Mouse (Mus musculus) stomach, embryonic 16.5 days (tissue): Measurements from ENCODE around the gene Amot. TPM values are rescaled to one million over a fixed set of nuclear protein-coding genes. Genes with fewer than 3 reads are reported as not detected.

Source experiments
- ATAC-seq: fragments of 200-750 bp; cut with Nextera tagmentation; 2 replicates; pipeline ENCODE4 v1.8.0; 2017; ENCODE audit warnings: moderate number of reproducible peaks, moderate TSS enrichment; ENCODE audit not compliant: insufficient read depth, low FRiP score
- H3K27ac ChIP-seq: fragments of 300-500 bp; sonication (generic); 2 replicates; pipeline ENCODE4 v1.5.1; 2014; ENCODE audit warnings: low read length
- H3K27me3 ChIP-seq: fragments of 300-500 bp; sonication (generic); 2 replicates; pipeline ENCODE4 v1.6.1; 2014; ENCODE audit warnings: low read length, control low read depth, mixed read lengths; ENCODE audit not compliant: control insufficient read depth, insufficient read depth
- H3K36me3 ChIP-seq: fragments of 300-500 bp; sonication (generic); 2 replicates; pipeline ENCODE4 v1.6.1; 2014; ENCODE audit warnings: low read length; ENCODE audit not compliant: control insufficient read depth, insufficient read depth
- H3K4me1 ChIP-seq: fragments of 300-500 bp; sonication (generic); 2 replicates; pipeline ENCODE4 v1.6.1; 2014; ENCODE audit warnings: low read length, control low read depth, mixed read lengths; ENCODE audit not compliant: control insufficient read depth, insufficient read depth
- H3K4me2 ChIP-seq: fragments of 300-500 bp; sonication (generic); 2 replicates; pipeline ENCODE4 v1.6.1; 2014; ENCODE audit warnings: low read depth, low read length, mixed read lengths
- H3K4me3 ChIP-seq: fragments of 300-500 bp; sonication (generic); replicated peaks from 2 replicates; pipeline ENCODE4 v1.5.1; 2014; ENCODE audit warnings: mild to moderate bottlenecking, low read length
- H3K9ac ChIP-seq: fragments of 300-500 bp; sonication (generic); 2 replicates; pipeline ENCODE4 v1.6.1; 2014; ENCODE audit warnings: low read length
- H3K9me3 ChIP-seq: fragments of 300-500 bp; sonication (generic); replicated peaks from 2 replicates; pipeline ENCODE4 v1.6.1; 2016; ENCODE audit warnings: low read length, control low read depth; ENCODE audit not compliant: control insufficient read depth
- WGBS: fragments of 180-500 bp; shearing (Covaris S2); extraction: QIAGEN DNeasy Blood & Tissue Kit; methylation state at CpG from one replicate; pipeline ENCODE4 v1.1.7; 2014; 5-methylcytosine and 5-hydroxymethylcytosine counted together
- polyA plus RNA-seq: library from polyadenylated mRNA; unstranded; fragments of >200 nt; fragmentation: Nextera tagmentation; extraction: Ambion mirVana; gene quantifications from 2 replicates; pipeline ENCODE4 v1.2.1, GENCODE M21; 2015

The Amot gene
- polyA plus RNA-seq, 1 experiment from 2014 or later = 12.0 TPM

DNA sequence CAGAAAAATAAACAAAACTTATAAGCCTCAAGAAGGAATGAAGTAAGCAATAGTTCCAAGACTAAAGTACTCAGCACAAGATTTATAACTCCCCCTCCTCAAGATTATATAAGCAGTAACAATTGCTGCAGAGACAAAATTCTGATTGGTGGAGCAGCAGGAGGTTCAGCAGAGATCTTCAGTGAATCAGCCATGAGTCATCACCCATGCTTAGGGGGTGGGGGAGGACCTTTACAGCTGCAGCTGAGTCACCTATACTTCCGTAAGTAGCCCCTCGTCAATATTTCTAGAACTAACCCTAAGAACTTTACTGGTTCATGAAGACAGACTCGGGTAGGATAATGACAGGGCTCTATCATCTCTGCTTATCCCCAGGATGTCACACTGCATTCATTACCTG is 43.6 kb downstream of the Amot start:
- Histone ChIP-seq H3K36me3 (no peaks in the 10 kb centered on the region), H3K4me1 (no peaks in the 10 kb centered on the region), H3K4me2 (no peak overlapping the region), H3K27me3 (no peaks in the 10 kb centered on the region), H3K4me3 (no peak overlapping the region), H3K9me3 (no peaks in the 10 kb centered on the region), H3K27ac (no peak overlapping the region), H3K9ac (no peak overlapping the region)
- 68% methylated on average over 3 of the region's 3 CpGs for WGBS
- no peak for ATAC-seq

DNA sequence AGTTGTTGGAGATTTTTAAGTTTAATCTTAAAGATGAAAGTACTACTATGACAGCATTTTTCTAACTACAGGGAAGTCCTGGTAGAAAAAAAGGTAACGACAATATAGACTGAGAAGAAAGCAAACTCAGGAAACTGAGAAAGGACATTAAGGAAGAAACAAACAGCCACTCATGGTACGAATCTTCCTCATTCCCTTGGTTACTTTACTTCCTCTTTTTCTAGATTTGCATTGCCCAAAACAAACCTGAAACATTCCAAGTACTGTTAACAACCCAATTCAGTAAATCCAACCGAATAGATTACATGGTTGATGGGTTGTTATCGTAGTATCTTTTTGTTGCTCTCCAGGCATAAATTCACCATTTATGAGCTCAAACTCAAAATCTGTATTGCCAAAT is 48.7 kb downstream of the Amot start:
- Histone ChIP-seq H3K9ac (no peak overlapping the region), H3K36me3 (no peaks in the 10 kb centered on the region), H3K27ac (no peak overlapping the region), H3K4me2 (no peak overlapping the region), H3K4me1 (no peaks in the 10 kb centered on the region), H3K9me3 (no peaks in the 10 kb centered on the region), H3K27me3 (no peaks in the 10 kb centered on the region), H3K4me3 (no peak overlapping the region)
- ATAC-seq = no peak
- 86% methylated on average over 4 of the region's 4 CpGs for WGBS

DNA sequence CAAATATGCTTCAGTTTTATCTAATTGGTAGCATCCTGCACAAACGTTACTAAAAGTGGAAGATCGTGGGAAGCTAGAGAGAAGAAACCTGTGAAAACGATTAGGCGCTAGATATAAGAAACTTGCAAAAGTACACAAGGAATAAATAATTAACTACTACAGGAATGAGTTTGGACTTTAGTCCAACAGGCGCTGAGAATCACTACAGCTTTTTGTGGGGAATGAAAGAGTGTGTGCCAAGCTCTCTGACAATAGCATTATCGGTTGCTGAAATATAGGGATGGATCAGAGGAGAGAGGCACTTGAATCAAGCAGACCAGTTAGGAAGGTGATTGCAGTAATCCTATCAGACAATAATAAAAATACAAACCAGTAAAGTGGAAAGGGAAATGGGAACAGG is 49.4 kb downstream of the Amot start:
- H3K9ac ChIP-seq = no peak overlapping the region
- no peaks in the 10 kb centered on the region for H3K9me3 ChIP-seq
- no peaks in the 10 kb centered on the region for H3K4me1 ChIP-seq
- WGBS = 70% methylated on average over 6 of the region's 6 CpGs
- no peak overlapping the region for H3K4me3 ChIP-seq
- H3K4me2 ChIP-seq = no peak overlapping the region
- no peaks in the 10 kb centered on the region for H3K36me3 ChIP-seq
- no peak for ATAC-seq
- H3K27me3 ChIP-seq = no peaks in the 10 kb centered on the region
- no peak overlapping the region for H3K27ac ChIP-seq

DNA sequence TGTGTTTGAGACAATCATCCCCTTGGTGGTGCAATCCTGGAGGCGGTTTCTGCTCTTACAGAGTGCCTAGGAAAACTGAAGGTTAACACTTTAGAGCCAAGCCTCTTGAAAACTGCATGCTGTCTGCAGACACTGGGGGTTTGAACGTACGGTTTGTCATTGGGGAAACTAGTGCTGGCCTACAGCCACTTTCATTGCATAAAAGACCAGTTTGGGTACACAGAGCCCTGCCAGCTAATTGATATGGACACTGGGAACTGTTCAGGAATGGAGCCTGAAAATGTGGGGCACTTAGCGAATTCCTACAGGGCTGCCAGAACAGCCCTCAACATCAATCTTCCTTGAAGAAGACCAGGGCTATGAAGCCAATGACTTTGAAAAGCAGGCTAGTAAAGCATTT is 50.2 kb downstream of the Amot start:
- no peak overlapping the region for H3K9ac ChIP-seq
- H3K9me3 ChIP-seq = no peaks in the 10 kb centered on the region
- H3K4me1 ChIP-seq = no peaks in the 10 kb centered on the region
- ATAC-seq = no peak
- no peak overlapping the region for H3K4me3 ChIP-seq
- no peak overlapping the region for H3K27ac ChIP-seq
- no peaks in the 10 kb centered on the region for H3K27me3 ChIP-seq
- no peak overlapping the region for H3K4me2 ChIP-seq
- WGBS = 60% methylated on average over 4 of the region's 4 CpGs
- H3K36me3 ChIP-seq = no peaks in the 10 kb centered on the region

DNA sequence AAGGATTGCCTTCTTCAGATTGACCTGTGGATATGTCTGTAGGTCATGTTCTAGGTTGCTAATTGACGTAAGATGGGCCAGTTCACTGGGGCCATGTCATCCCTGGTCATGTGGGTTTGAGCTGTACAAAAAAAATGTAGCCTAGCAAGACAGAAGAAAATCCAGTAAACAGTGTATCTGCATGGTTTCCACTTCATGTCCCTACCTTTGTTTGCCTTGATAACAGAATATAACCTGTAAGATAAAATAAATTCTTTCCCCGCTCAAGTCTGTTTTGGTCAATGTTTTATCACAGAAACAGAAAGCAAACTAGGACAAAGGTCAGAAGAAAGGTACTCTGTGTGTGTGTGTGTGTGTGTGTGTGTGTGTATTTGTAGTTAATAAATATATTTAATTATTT is 63.5 kb downstream of the Amot start:
- Histone ChIP-seq H3K36me3 (no peaks in the 10 kb centered on the region), H3K9me3 (no peaks in the 10 kb centered on the region), H3K9ac (no peak overlapping the region), H3K27ac (no peak overlapping the region), H3K4me2 (no peak overlapping the region), H3K27me3 (no peaks in the 10 kb centered on the region), H3K4me1 (no peaks in the 10 kb centered on the region), H3K4me3 (no peak overlapping the region)
- 83% methylated on average over 2 of the region's 2 CpGs for WGBS
- ATAC-seq = no peak

DNA sequence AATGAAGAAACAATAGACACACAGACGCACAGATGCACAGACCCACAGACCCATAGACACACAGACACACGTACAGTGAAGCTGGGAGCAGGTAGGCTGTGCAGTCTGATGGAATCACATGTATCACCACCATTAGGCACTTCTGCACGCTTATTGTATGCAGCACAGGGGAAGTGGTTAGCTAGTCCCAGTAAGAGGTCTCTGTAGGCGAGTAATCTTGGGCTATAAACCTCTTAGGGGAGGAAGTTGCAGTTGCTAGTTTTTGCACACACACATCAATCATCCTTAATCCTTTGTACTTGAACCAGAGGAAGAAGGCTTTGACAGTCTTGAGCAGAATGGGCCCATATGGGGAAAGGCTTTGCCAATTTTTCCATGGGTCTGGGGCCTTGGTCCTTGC is 71.3 kb downstream of the Amot start:
- Histone ChIP-seq H3K4me2 (no peak overlapping the region), H3K9ac (no peak overlapping the region), H3K4me1 (no peaks in the 10 kb centered on the region), H3K27ac (no peak overlapping the region), H3K9me3 (no peaks in the 10 kb centered on the region), H3K27me3 (no peaks in the 10 kb centered on the region), H3K36me3 (no peaks in the 10 kb centered on the region), H3K4me3 (no peak overlapping the region)
- ATAC-seq = no peak
- 74% methylated on average over 4 of the region's 4 CpGs for WGBS

DNA sequence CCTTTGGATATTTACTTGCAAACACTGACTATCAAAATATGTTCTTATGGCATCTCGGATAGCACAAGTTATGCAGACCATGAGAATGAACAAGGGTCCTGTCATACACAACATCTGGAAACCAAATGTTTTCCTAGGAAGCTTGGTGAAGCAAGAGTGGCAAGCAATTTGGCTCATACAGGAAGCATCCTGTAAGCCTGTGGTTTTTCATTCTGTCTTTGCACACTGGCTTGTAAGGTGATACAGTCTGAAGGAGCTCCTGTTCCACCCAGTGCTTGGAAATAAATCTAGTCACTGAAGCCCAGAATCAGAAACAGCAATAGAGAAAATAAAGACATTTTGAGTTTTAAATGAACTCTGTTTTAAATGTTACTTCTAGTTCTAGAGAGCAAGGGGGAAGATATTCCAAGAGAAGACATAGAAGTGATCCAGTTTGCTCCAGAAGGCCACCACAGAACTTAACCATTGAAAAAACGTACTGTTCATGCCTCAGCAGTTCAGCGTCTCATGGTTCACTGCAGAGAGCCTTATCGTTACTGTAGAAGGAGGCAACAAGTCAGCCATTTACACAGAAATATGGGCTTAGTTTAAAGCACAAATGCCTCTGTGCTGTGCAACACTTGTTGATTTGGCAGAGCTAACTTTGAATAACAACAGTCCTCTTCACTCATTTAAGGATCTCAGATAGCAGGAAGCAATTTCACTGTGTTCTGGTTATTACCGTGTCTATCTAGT is 74.0 kb downstream of the Amot start:
- H3K27ac ChIP-seq = no peak overlapping the region

DNA sequence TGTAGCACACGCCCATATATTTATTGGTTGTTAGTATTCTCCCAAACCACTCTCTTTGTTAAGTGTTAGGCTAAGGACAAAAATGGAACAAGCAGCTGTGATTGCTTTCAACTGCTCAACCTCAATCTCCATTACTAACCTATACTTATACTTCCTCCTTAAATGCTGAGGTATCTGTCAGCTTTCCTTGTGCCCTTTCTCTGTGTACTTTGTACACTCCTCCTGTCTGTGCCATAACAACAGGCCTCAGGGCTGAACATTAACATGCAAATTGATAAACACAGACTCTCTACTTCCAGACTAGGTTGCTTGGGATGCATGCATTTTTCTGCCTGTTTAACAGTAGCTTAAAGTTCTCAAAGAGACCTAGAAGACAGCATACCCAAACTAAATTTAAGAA is 76.2 kb downstream of the Amot start:
- 61% methylated on average over 1 of the region's 1 CpGs for WGBS
- no peak overlapping the region for H3K27ac ChIP-seq
- no peaks in the 10 kb centered on the region for H3K36me3 ChIP-seq
- H3K4me3 ChIP-seq = no peak overlapping the region
- H3K9me3 ChIP-seq = no peaks in the 10 kb centered on the region
- H3K27me3 ChIP-seq = no peaks in the 10 kb centered on the region
- no peaks in the 10 kb centered on the region for H3K4me1 ChIP-seq
- H3K9ac ChIP-seq = no peak overlapping the region
- no peak overlapping the region for H3K4me2 ChIP-seq
- no peak for ATAC-seq

More for the DNA sequence above, 74.0 kb downstream of the Amot start:
- H3K9me3 ChIP-seq = no peaks in the 10 kb centered on the region
- H3K4me2 ChIP-seq = no peak overlapping the region
- no peak overlapping the region for H3K9ac ChIP-seq
- 75% methylated on average over 5 of the region's 5 CpGs for WGBS
- ATAC-seq = no peak
- H3K4me3 ChIP-seq = no peak overlapping the region
- no peaks in the 10 kb centered on the region for H3K36me3 ChIP-seq
- no peaks in the 10 kb centered on the region for H3K4me1 ChIP-seq
- H3K27me3 ChIP-seq = no peaks in the 10 kb centered on the region

DNA sequence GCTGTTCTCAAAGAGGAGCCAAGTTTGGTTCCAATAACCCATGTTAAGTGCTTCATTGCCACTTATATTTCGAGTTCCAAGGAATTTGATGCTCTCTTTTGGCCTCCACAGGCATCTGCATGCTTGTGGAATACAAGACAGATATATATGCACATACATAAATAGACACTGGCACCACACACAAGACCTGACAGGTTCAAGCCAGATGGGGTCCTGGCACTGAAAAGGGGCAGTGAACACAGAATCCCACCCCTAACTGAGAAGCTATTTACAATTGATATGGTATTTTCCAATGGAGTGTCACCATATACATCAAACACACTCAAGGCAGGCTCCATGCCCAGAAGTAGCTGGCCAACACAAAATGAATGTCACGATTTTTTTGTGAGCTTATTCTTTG is 81.0 kb downstream of the Amot start:
- 54% methylated on average over 2 of the region's 2 CpGs for WGBS
- Histone ChIP-seq H3K9me3 (no peaks in the 10 kb centered on the region), H3K27ac (no peak overlapping the region), H3K9ac (no peak overlapping the region), H3K4me3 (no peak overlapping the region), H3K4me1 (no peaks in the 10 kb centered on the region), H3K4me2 (no peak overlapping the region), H3K27me3 (no peaks in the 10 kb centered on the region), H3K36me3 (no peaks in the 10 kb centered on the region)
- ATAC-seq = no peak
